Mouse (Mus musculus) brain, embryonic 18.5 days (tissue): Measurements from ENCODE around the gene Fyn.

Experiments used
- DNase-seq: peaks from one replicate; pipeline ENCODE4 v3.0.0-alpha.2; 2012; ENCODE audit warnings: low read depth, low spot score

Gene Fyn

DNA sequence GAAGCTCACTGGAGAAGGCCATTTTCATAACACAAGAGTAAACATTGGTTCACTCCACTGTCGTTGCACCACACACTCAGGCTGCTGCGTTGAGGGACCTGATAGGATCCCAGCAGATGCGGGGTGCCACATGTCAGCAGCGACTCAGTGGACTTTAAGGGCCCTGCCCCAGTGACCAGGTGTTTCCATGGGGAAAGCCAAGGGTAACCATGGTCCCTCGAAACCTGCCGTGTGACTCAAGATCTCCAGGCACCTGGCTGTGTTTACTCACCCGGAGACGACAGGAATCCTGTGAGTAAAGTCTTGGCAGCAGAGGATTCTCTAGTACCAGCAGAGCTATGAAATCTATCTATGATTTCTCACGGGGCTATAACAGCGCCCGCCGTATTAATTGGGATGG is 198.2 kb downstream of the Fyn start:
- DNase-seq = no peak

DNA sequence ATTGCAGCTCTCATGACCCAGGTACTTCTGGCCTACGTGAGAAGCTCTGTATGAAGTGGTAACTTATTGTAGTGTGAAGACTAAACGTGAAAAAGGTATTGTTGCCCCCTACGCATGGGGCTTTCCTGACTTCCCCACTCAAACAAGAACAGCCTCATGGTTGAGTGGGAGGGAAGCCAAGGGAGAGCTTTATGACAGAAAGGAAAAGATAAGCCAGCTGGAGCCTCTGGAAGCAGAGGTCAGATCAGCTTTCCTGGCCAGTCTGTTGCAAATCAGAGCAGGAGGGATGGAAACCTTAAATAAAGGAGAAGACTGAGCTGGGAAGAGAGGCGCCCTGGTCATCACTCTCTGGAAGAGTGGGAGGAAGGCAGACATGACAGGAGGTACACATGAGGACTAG is 200.3 kb downstream of the Fyn start:
- DNase-seq = no peak

DNA sequence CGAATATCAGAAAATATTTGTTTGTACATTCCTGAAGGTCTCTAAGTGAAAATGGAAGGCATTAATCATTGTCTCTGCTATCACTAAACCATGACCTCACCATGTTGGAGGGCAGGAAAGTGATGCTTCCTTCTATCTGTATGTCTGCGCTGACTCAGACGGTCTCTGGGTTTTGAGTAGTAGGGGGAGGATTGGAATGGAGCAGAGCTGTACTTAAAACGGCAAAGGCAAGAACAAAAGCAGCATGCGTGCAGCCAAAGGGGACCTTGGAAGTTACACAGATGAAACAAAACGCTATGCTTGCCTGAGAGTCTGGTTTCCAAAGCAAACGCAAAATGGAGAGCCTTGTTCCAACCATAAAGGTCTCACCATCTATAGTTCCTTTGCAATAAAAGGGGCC is 202.4 kb downstream of the Fyn start:
- no peak for DNase-seq

DNA sequence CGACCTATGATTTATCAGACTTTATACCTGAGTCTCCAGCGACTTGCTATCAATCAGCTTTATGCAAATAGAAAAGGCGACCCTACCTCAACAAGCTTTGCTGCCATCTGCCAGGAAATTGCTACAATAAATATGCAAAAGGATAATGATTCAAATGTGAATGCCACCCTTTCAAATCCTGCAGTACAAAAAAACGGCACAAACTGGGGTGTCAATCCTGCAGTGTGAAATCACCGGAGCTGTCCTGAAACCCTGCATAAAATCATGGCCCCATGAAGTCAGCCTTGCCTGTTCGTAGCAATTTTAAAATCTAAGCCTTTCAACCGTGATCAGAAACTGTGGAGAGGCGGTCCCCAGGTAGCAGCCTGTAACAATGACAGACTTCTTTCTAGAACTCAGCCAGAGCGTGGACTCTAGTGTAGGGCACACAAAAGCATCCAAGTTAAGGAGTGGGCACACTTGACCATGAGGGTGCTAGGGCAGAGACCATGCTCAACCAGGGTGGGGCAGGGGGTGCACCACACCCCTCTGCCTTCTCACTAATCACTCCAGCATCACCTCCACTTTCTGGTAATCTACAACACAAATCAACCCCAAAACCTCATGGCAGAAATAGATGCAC is 203.5 kb downstream of the Fyn start:
- DNase-seq = no peak

DNA sequence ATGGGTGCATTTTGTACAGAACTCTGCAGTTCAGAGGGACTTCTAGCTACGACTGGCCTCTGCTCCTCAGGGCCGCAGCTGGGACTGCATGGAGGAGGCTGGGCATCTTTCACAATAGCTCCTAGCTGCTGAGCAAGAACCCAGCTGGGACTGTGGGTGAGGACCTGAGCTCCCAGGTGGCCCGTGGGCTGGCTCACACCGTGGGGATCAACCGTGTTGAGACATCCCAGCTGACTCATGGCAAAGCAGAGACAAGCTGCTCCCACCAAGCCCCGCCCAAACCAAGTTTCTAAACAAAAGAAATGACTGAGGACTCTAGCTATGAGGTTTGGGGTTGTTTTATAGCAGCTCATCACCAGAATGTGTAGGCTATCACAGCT is 204.0 kb downstream of the Fyn start:
- no peak for DNase-seq

DNA sequence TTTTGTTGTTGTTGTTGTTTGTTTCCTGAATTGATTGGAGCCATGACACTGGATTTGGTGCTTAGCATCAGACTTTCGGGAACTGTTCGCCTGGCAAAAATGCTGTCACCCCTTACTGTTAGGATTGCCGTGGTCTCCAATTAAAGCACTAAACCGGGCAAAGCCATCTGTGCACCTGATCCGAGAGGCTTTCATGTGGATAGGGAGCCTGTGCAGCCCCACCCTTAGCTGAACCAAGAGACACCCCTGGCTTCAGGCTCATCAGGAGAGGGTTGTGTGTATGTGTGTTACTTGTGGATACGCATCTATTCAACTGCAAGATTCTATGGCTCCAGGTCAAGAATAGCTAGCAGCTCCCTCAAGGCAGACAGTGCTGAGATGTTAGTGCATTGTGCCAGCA is 207.8 kb downstream of the Fyn start:
- no peak for DNase-seq

DNA sequence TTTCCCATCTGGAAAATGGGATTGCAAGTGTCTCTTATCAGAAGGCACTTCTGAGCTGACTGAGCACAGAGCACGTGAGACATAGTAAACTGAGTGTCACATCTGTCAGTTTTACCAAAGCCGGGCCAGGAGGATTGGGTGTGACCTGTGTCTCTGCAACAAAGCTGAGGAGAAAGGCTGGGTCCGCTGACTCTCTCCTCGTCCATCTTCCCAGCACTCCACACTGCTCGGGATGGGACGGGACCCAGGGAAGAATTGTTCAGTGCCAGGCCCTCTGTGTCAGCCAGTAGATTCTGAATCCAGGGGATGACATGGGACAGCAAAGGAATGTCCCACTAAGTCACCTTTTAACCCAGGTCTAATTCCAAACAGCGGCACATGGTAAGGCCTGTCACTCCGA is 211.8 kb downstream of the Fyn start:
- no peak for DNase-seq

DNA sequence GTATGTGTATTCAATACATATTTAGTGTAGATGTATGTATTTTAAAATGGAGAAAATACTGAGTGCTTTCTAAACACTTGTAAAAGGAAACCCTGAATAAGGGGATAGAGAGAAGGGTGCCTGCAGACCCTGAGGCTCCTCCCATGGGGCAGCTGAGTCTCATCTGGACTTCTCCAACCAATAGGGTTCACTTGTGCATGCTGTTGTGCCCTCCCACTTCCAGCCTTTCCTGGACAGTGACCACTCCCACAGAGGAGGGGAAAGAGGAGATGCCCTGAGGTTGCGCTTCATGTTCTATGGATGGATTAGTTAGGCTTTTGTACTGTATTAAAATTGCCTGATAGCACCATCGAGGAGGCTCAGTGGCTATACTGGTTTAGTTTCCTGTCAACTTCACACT is 213.7 kb downstream of the Fyn start:
- DNase-seq = no peak

DNA sequence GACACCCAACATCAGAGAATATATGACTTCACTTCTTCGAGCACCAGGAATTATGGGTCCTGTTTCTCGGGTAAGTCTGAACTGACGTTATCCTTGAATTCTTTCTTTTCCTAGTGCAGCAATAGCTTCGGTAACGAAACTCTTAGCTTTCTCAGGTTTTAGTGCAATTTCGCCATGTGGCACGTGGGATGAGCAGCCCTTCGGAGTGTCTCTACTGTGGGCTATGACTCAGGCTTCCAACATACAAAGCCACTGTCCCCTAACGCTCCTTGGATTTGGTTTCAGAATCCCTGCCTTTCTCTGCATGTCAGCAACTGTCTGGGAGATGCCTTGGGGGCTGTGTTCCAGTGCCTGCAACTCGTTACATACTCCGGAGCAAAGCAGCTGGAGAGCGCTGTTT is 215.1 kb downstream of the Fyn start:
- no peak for DNase-seq

DNA sequence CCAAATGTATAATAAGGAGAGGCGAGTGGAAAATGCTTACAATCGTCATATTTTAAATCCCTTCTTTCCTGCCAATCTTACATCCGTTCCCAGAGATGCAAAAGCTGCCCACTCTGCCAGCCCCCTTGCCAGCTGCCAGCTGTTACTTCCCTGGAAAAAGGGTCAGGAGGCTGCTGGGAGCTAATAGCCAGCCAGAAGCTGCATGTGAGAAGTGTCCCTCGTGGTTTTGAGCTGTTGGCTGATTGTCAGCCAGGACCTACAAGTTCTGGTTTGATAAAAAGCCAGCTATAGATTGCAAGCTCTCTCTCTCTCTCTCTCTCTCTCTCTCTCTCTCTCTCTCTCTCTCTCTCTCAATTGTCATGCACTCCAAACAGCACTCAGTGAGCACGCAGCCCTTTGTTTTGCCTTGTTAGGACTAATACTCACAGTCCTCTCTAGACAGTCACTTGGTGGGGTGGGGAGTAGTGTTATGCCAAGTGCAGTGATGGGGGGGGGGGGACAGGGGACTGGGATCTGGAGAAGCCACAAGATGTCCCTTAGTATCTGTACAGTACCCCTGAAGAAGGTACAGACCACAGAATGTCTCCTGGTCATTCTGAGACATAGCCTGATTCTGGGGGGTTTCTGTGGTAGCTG is 218.8 kb downstream of the Fyn start:
- peak; percentile 34 for DNase-seq

DNA sequence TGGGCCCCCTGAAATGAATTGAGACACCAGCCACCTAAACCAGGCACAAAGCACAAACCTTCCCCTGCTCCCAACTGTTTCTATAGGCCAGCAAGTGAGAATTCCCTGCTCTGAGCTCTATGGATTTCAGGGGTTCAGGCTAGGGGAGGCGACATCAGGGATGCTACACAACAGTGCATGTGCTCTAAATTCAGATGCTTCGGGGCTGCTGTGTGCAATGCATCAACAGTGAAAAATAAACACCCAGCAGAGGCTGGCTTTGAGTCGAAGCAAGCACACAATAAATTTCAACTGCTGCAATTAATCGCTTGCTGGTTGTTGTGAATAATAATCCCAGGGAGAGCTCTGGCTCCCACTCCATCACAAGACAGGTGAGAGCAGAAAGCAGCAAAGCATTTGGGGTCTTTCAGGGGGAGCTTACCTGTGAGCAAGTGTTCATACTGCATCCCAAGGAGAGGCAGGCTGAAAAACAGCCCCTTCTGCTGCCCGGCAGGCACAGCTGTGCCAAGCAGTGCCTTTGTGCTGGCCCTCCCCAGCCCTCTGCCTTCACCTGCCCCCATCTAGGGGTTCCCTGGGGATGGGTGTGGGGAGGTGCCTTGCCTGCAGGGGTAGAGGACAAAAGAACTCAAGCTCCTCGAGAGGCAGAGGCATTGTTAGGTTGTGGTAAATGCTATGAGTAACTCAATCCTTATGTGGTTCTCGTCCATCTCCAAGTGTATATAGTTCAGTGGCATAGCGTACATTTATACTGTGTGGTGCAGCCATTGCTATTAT is 219.5 kb downstream of the Fyn start:
- no peak for DNase-seq

DNA sequence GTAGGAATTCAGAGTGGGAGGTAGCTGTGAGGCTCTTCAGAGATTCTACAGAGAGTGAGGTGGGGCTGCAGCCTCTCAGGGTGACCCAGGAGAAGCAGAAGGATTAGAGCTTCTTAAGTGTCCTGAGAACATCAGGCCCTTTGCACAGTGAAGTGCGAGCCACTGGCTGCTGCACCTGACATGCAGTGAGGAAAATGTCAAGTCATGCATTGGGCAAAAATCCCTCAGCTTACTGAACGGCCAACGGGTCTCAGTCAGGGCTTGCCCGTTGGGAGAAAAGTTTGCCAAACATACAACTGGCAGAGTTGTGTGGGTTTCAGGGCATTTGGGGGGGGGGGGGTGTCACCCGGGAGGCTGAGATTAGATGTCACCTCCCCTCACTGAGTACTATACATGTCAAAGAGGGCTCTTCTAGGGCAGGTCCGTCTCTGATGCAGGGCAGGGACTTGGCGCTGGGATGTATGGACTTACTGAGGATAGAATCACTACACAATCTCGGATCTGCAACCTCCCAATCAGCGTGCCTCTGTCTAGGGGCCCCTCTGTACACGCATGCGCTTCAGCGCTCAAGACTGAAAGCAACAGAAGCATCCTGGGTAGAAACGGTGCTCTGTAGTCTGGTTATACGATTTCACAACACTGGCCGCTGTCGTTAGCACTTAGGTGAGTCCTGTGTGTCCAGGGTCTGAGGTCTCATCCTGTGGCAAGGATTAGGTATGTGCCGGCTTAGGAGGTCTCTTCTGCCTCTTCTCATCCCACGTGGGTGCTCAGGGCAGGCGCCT is 221.3 kb downstream of the Fyn start:
- no peak for DNase-seq

DNA sequence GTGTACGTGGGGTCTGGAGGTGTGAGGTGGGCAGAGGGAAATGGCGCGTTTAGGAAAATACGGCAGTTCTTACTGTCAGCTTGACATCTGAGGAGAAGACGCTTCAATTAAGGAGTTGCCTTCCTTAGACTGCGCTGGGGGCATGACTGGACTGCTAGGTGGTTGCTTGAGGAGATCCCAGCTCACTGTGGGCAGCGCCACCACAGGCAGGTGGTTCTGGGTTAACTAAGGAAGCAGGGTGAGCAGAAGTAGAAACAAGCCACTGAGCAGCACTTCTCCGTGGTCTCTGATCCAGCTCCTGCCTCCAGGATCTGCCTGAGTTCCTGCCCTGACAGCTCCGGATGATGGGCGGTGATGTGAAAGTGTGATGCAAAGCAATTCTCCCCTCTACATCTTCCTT is 222.0 kb downstream of the Fyn start:
- DNase-seq = no peak

DNA sequence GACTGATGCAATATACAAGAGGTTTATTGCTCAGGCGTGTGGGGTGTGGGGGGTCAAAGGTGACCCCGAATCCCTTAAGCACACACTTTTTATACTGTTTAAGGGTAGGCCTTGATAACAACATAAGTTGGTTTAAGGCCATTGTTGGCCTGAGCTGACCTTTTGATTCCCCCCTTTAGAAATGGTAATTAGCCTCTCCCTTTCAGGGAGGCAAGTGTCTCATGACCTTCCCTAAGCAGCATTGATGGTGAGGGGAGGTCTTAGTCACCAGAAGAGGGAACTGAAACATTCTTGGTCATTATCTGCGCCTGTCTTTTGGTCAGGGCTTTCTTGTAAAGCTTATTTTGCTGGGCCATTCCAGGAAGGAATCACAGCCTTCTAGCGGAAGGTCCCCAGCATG is 223.8 kb downstream of the Fyn start:
- no peak for DNase-seq

DNA sequence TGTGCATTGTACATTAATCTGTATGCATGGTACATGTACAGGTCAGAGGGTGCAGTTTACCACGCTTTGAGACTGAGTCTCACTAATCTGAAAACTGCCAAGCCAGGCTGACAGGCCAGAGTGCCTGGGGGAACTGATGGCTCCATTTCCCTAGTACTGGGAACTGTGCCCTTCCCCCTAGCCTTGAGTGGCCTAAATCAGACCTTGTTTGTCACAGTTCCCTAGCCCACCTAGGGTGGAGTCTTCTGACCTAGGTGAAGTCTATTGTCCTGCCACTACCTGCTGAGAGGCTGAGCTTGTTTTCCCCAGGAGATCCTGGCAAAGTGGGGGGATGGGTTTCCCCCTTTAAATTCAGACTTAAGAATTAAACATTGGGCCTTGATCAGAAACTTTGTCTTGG is 226.1 kb downstream of the Fyn start:
- no peak for DNase-seq

DNA sequence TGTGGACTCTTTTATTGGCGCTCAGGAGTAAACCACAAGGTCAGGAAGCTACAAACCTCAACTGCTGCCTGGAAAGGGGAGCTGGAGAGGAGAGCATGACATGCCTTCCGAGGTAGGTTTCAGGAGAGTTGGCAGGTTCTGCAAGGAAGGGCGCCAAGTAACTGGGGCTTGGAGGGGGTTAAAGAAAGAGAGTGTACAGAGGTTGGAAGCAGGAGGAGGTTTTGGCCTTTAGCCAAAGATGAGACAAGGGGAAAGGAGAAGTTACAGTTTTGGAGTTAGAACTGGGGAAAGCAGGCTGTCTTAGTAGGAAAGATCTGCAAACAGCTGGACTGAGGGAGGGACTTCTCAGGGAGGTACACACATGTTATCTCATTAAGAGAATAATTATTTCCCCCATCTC is 227.2 kb downstream of the Fyn start:
- no peak for DNase-seq

DNA sequence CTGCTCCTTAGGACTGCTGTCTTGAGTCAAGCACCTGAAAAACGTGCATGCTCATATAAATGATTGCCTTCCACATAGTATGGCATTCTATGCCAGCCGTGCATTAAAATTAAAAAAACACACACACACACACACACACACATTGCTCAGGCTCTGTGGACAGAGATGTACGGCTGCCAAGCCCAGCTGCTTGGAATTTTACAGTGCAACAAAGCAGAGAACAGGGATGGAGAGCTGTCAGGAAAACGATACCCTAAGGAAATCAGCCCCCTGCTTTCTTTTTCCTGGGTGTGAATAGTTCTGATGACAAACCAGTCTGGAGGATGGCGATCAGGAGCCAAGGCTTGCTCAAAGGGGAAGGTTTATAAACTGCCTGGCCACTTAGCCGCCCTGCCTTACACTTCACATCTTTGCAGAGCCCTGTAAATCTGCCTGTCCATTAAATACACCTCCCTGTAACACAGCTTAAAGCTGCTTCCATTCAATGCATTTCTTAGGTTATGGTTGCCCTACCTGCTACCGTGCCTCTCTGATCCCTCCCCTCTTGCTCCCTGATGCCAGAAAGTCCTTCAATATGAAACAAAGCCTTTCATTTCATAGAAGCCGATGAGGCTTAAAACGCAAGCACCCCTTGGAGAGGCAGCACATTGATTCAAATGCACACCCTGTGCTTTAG is 228.6 kb downstream of the Fyn start:
- DNase-seq = no peak

DNA sequence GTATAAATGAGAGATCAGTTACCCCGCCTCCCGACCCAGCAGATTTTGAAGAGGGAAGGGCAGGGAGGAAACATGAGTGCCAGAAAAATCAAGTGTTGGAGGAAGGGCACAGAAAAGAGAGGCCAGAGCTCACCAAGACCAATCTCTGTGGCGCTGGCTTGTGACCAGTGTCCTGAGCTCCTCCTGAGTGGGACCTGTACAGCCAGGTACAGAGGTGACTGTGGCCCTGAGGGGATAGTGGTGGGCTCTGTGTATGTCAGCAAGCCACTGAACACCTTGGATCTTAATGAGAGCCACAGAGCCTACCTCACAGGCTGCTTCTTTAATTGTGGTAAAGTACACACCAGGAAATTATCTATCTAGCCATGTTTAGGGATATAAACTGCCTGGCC is 229.1 kb downstream of the Fyn start:
- DNase-seq = no peak

DNA sequence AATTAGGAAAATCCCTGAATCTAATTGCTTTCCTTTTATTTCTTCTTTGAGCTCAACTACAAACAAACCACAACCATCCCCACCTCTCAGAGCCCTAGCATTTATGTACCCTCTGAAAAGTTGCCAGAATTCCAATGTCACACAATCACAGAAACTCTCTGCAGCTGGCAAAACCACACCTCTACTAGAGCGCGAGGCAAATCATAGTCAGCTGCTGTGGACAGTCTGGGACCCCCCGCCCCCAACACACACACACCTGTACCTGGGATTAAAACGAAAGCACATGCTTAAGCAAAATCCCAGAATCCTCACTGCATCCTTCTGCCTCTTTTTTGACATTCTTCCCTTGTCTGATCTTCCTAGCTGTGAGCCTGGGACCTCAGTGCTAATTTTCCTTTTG is 230.9 kb downstream of the Fyn start:
- no peak for DNase-seq

DNA sequence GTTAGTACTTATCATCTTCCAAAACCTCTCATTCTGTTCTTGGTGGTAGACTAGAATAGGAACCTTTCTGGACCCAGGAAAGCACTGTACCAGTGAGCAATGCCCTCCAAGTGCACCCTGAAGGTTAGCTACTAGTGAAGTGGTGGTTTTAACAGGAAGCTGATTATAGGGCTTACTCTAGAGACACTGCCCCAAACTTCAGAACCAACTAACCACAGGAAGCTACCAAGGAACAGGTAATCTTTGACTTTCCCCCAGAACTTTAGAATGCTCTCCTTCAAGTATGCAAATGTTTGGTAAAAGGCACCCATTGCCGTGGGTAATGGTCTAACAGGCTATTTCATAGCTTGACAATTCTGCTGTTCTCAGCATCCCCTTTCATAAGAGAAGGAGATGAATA is 231.5 kb downstream of the Fyn start:
- no peak for DNase-seq

DNA sequence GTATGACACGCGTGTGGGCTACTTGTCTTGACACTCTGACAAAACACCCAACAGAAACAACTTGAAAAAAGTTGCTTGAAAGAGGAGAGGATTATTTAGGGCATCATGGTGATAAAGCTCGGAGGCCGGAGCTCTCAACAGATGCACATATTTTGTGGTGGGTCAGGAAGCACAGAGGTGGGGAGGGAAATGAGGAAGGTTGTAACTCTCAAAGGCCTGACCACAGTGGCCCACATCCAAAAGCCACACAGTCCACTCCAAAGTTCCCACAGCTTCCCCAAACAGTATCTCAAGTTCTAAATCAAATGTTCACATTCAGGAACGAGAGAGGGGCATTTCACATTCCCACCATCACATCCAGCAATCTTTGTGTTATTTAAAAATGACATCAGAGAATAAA is 232.4 kb downstream of the Fyn start:
- no peak for DNase-seq

DNA sequence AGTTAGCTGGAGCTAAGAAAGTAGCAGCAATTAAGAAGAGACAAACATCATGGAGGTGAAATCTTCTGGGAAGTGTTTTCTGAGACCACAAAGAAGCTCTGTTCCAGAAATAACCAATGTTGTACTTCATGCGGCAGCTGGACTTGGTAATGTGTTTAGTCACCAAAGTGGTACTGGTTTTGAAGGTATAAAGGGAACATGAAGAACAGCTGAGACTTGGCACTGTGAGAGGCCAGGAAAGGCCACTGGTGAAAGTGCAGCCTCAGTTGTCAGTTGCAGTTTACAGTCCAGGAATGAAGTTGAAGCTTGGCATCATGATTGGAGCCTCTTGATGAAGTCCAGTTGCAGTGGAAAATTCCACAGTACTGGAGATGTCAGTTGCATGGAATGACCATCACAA is 237.8 kb downstream of the Fyn start:
- no peak for DNase-seq
